Mouse (Mus musculus) Patski (cell line): ENCODE data around the gene Stard9. TPM values are rescaled to one million over a fixed set of nuclear protein-coding genes. Genes with fewer than 3 reads are reported as not detected.

ENCODE experiments used
- ATAC-seq: fragments of 100-300 bp; one replicate; pipeline ENCODE4 v1.8.0; 2021
- CTCF ChIA-PET: fragments of 350-600 bp; sonication (Branson Sonifier 250); formaldehyde crosslinking; loops from one replicate; lab custom pipeline; 2022; ENCODE audit warnings: inconsistent platforms; lab: Charles Lee
- POLR2A ChIA-PET: fragments of 350-600 bp; sonication (Branson Sonifier 250); formaldehyde crosslinking; loops from one replicate; lab custom pipeline; 2022; ENCODE audit warnings: antibody characterized with exemption, inconsistent platforms; lab: Charles Lee
- DNase-seq: peaks from one replicate; pipeline ENCODE4 v3.0.0-alpha.2; 2011; ENCODE audit warnings: low read depth, low spot score
- H3K27me3 ChIP-seq: fragments of 371-371 bp; one replicate; pipeline ENCODE4 v1.5.1; 2021
- CTCF ChIP-seq: fragments of 100-300 bp; IDR thresholded peaks from one replicate; pipeline ENCODE4 v1.5.1; 2021
- in situ Hi-C: fragments of 300-500 bp; cut with MboI; formaldehyde crosslinking; loops from 3 replicates; pipeline ENCODE4 v1.11.1; 2018; ENCODE audit warnings: low pct_unique_long_range_greater_than_20kb, mixed read lengths
- polyA plus RNA-seq: library from polyadenylated mRNA; unstranded; gene quantifications from one replicate; pipeline ENCODE4 v1.2.3, GENCODE M21; 2021

Gene Stard9
- polyA plus RNA-seq, 1 experiment from 2014 or later, result 2.2 TPM

DNA sequence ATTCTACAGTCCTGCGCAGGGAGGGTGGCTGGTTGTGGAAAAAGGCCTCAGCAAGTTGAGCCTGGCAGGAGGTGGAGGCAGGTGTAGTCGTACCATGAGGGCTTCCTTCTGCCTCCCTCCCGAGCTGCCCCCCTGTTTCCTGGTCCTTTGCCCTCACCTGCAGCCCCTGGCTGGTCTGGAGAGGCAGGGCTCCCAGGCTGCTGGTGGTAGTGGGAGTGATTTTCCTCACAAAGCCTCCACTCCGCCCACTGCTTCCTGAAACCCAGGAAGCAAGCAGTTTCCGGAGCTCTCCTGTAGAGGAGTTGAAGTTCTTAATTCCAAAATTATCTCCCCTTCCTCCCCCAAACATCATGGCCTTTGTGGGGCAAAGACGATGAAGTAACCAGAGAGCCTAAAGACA lies 95.3 kb downstream of the Stard9 start:
- POLR2A ChIA-PET, result no interaction called here
- DNase-seq (no peak), ATAC-seq (no peak)

DNA sequence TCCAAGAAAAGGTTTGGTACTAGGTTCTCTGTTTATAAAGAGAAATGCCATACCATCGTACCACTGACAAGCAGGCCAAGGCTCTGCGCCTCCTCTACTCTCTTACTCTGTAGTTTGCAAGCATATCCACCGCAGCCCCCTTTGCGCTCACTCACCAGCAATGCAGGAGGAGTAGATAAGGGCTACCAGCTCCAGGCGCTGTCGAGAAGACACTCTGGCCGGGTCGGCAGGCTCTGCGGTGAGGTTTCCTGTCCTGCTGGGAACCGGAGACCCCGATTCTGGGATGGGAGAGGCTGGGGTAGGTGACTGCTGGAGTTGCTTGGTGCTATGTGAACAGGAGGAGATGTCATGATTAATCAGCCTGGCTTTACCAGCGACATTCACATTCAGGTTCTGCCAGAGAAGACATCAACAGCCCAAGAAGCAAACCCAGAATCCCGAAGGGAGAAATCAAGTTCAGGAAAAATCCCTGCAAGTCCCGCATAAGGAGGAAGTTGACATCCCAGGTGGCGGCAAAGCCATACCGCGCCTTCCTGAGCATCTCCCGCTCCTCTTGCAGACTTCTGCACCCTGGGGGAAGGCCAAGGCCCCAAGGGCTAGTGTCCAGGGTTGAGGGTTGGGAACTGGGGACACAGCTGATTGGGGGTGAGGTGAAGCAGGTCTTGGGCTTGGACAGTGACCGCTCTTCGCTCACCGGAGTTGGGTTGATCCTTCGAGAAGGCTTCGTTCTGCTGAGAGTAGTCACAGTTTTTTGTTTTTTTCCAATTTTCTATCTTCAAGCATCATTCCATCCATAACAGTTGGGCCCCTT lies 101.1 kb downstream of the Stard9 start:
- in situ Hi-C loops, result no loop called here
- DNase-seq (no peak), ATAC-seq (no peak)
- CTCF ChIA-PET, result interaction anchor here (1.3 kb wide), 1 partner anchor 12 kb away, joined by 3 read pairs; no protein-coding TSS in a partner anchor
- no peaks in the 10 kb centered on the region for H3K27me3 ChIP-seq
- TF ChIP-seq CTCF, result no peak
- POLR2A ChIA-PET, result interaction anchor here (1.6 kb wide), 1 partner anchor 9 kb away, joined by 4 read pairs; no protein-coding TSS in a partner anchor

More for the DNA sequence above, 95.3 kb downstream of the Stard9 start:
- H3K27me3 ChIP-seq, result no peaks in the 10 kb centered on the region
- CTCF ChIA-PET, result no interaction called here
- TF ChIP-seq CTCF, result no peak
- in situ Hi-C loops, result no loop called here

DNA sequence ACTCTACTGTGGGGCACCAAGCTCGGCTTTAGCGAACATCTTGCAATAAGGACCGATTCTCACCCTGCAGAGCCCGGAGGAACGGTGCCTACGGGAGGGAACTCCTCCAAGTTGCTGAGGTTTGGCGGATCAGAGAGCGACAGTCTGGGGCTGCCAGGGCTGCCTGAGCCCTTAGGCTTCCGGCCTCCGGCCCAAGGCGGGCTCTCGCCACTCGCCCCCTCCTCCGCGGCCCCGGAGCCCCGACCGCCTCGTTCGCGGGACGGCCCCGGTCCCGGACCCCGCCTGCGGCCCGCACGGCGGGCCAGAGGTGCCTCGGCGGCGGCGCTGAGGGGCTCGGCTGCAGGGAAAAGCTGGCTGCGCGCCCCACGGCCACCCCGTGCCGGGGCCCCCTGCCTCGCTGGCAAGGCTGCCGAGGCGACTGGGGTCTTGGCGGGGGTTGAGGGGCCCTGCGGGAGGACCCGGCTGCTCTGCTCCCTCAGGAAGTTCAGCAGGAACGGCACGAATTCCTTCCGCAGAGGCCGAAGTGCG lies 101.8 kb downstream of the Stard9 start:
- ChIA-PET CTCF (no interaction called here), POLR2A (interaction anchor here (0.6 to 1.6 kb wide), 2 partner anchors 8 to 381 kb away, joined by 3 to 4 read pairs; no protein-coding TSS in a partner anchor)
- in situ Hi-C loops, result no loop called here
- ATAC-seq (peak; percentile 11), DNase-seq (peak; percentile 2)
- TF ChIP-seq CTCF, result no peak
- H3K27me3 ChIP-seq, result no peaks in the 10 kb centered on the region

DNA sequence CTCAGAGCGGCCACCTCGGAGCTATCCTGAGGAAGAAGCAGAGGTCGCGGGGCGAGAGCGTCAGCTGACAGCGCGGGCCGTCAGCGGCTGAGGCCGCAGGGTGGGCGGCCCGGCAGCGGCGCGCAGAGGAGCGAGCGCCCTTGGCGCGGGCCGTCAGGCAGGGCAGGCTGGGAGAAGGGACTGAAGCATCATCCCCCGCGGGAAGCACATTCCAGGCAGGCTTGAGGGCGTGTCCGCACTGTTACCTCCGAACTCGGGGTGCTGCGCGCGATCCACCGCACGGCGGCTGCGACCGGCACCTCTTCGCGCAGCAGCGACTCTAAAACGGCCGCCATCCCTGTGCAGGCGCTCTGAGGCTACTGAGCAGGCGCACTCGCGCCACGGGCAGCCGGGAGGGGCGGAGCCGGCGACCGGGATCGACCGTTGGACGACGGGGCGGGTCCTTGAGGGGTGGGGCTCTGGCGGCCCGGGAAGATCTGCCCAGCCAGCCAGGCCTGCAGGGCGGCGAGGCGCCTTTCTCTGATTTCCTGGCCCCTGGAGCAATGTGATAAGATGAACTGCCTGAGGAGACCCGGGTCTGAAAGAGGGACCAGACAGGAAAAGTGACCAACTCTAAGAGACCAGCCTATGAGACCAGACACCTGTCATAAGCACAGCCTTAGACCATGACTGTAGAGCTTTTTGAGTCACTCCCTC lies 102.4 kb downstream of the Stard9 start:
- DNase-seq (peak; percentile 54), ATAC-seq (peak; percentile 86)
- no peaks in the 10 kb centered on the region for H3K27me3 ChIP-seq
- ChIA-PET CTCF (interaction anchor here (0.9 kb wide), 1 partner anchor 136 kb away, joined by 4 read pairs; no protein-coding TSS in a partner anchor), POLR2A (interaction anchor here (0.6 to 1.6 kb wide), 3 partner anchors 8 to 381 kb away, joined by 3 to 4 read pairs (median 3); no protein-coding TSS in a partner anchor)
- in situ Hi-C loops, result no loop called here
- no peak for TF ChIP-seq CTCF

DNA sequence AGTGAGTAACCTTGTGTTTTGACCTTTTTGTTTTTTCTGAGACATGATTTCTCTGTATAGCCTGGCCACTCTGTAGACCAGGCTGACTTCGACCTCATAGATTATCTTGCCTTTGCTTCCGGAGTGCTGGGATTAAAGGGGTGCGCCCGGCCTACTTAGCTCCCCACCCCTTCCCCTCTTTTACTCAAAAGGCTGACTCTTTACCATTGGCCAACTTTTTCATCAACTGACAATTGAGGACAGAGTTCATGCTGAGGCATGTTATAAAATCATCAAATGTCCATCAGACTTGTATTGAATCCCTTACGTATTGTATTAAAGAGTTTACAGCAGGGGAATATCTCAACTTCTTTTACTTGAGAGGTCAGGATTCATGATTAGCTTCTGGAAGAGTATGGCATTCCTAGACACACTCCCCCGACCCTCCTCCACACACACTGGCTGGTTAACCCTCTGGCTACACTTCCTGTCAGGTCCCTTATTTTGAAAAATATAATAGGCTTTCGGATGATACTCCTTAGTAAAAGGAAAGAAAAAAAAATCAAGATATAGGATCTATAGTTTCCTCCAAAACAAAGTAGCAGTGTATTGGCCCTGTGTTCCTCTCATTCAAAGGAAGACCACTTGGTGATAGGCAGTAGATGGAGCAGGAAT lies 103.1 kb downstream of the Stard9 start:
- no peak for DNase-seq

DNA sequence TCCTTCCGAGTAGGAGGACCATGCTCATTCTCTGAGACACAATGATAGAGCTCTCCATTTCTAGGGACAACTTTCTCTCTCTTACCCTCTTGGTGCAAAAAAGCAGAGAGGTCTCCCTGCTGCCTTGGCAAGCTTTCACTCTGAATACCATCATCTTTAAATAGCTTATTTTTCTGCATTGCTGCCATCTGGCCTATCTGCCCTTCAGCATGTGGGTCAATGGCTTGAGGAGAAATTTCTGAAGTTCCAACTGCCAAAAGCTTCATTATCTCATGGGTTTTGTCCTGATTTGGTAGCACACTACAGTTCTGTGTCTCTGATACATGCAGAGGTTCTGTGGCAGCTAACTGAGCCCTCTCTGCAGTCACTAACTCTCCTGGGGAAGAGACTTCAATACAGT lies 116.6 kb downstream of the Stard9 start:
- POLR2A ChIA-PET, result no interaction called here
- no peaks in the 10 kb centered on the region for H3K27me3 ChIP-seq
- ATAC-seq, result no peak
- TF ChIP-seq CTCF, result no peak
- no peak for DNase-seq
- in situ Hi-C loops, result no loop called here
- CTCF ChIA-PET, result no interaction called here

More for the DNA sequence above, 103.1 kb downstream of the Stard9 start:
- ChIA-PET POLR2A (interaction anchor here (0.6 kb wide), 1 partner anchor 169 kb away, joined by 3 read pairs; no protein-coding TSS in a partner anchor), CTCF (interaction anchor here (0.9 to 1.0 kb wide), 2 partner anchors 15 to 135 kb away, joined by 3 to 4 read pairs; no protein-coding TSS in a partner anchor)
- no peak for ATAC-seq
- H3K27me3 ChIP-seq, result no peaks in the 10 kb centered on the region
- in situ Hi-C loops, result no loop called here
- no peak for TF ChIP-seq CTCF

DNA sequence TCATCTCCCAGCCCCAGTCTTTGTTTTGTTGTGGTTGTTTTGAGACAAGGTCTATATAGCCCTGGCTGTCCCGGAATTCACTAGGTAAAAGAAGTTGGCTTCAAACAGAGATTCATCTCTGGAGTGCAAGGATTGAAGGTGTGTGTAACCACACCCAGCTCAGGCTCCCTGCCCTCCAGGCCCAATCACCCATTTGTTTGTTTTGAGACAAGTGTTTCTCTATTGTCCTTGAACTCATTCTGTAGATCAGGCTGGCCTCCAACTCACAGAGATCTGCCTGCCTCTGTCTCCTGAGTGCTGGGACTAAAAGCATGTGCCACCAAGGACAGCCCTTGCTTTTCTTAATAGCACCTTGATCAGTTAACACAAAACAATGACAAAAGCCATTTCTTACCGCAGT lies 119.1 kb downstream of the Stard9 start:
- no peak for ATAC-seq
- ChIA-PET CTCF (interaction anchor here (1.4 kb wide), 1 partner anchor 8 kb away, joined by 3 read pairs; no protein-coding TSS in a partner anchor), POLR2A (interaction anchor here (0.8 kb wide), 1 partner anchor 16 kb away, joined by 6 read pairs; no protein-coding TSS in a partner anchor)
- TF ChIP-seq CTCF, result no peak
- no peak for DNase-seq
- in situ Hi-C loops, result no loop called here
- H3K27me3 ChIP-seq, result no peaks in the 10 kb centered on the region

DNA sequence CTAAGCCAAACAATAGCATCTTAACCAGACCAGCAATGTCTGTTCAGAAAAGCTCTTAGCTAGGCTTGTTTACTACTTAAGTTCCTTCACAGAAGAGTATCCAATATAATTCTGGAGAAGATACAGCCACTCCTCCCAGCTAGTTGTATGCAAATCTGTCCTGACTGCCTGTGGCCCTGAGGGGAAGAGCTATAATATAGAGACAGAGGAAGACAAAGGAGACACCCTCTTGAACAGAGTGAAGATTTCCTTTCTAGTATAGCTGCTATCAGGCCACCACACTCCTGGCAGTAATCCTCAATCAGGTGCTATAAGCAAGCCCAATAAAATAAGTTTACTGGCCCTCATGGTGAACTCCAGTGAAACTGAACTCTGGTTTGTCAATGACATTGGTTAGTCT lies 133.0 kb downstream of the Stard9 start:
- CTCF ChIA-PET, result no interaction called here
- ATAC-seq (no peak), DNase-seq (no peak)
- in situ Hi-C loops, result no loop called here
- H3K27me3 ChIP-seq, result no peaks in the 10 kb centered on the region
- POLR2A ChIA-PET, result no interaction called here
- TF ChIP-seq CTCF, result no peak

DNA sequence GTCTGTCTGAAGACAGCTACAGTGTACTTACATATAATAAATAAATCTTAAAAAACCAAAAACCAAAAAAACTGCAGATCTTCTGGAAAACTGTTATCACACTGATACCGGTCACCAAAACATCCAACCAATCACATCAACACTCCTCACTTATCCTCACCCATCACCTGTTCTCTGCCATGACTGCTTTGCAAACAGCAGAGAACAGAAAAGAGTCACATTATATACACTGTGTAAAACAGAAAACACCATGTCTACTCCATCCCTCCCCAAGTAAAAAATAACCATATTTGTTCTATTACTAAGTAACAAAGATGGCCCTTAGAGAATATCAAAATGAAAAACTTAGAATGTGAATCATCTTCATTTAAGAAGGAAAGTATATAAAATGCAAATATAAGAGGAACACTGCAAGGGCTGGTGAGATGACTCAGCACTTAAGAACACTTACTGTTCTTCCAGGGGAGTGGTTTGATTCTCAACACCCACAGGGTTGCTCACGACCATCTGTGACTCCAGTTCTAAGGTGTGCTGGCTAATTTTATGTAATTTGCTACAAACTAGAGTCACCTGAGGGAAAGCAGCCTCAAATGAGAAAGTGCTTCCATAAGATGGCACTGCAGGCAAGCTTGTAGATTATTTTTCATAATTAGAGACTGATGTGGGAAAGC lies 141.5 kb downstream of the Stard9 start:
- ChIA-PET POLR2A (no interaction called here), CTCF (no interaction called here)
- TF ChIP-seq CTCF, result no peak
- ATAC-seq (no peak), DNase-seq (no peak)
- in situ Hi-C loops, result no loop called here
- no peaks in the 10 kb centered on the region for H3K27me3 ChIP-seq

Other genes with a start within 250 kb of the Stard9 start
- gene Ganc, start 225.2 kb upstream of the Stard9 start, polyA plus RNA-seq, result 23.3 TPM
- 33.7 TPM for gene Tmem87a, start 225.0 kb upstream of the Stard9 start, polyA plus RNA-seq
- gene Capn3, start 173.1 kb upstream of the Stard9 start, polyA plus RNA-seq, result not detected
- 101 TPM for gene Zfp106, start 65.3 kb upstream of the Stard9 start, polyA plus RNA-seq
- 61.4 TPM for gene Snap23, start 61.5 kb upstream of the Stard9 start, polyA plus RNA-seq
- 13.4 TPM for gene Haus2, start 19.7 kb upstream of the Stard9 start, polyA plus RNA-seq
- 10.0 TPM for gene Lrrc57, start 19.6 kb upstream of the Stard9 start, polyA plus RNA-seq
- gene Cdan1, start 221.0 kb downstream of the Stard9 start, polyA plus RNA-seq, result 14.0 TPM
- 9.9 TPM for gene Ttbk2, start 221.5 kb downstream of the Stard9 start, polyA plus RNA-seq